Mouse (Mus musculus) cortical plate, adult 2 months (tissue): ENCODE measurements at regions not wholly inside any gene's neighbourhood (a gene's known extent, or its start where the extent isn't known, plus 50 kb on each side); places are given as distances from the start of the nearest gene placed in this dataset.
A peak's percentile ranks its signal among the peaks of the same experiment; 100 is the strongest.

Source experiments
- CTCF ChIP-seq: fragments of 200-500 bp; IDR thresholded peaks from 2 replicates; pipeline ENCODE4 v1.5.1; 2011; ENCODE audit warnings: mild to moderate bottlenecking, control low read depth, low read length; ENCODE audit not compliant: insufficient read depth; ENCODE audit errors: extremely low read depth
- POLR2A ChIP-seq: fragments of 200-500 bp; IDR thresholded peaks from 2 replicates; pipeline ENCODE4 v1.6.1; 2011; ENCODE audit warnings: mild to moderate bottlenecking, low read length, control low read depth; ENCODE audit not compliant: insufficient read depth; ENCODE audit errors: extremely low read depth

- TF ChIP-seq CTCF (peak; percentile 76; the same call in 1 of the 2 replicates), POLR2A (no peak)
Observed at GRCm38 (mm10) chr9:33095654-33096053, 459.6 kb downstream of the Ets1 start.
